8 mouse cellular contexts compared by ENCODE assay signal in the genomic region with DNA sequence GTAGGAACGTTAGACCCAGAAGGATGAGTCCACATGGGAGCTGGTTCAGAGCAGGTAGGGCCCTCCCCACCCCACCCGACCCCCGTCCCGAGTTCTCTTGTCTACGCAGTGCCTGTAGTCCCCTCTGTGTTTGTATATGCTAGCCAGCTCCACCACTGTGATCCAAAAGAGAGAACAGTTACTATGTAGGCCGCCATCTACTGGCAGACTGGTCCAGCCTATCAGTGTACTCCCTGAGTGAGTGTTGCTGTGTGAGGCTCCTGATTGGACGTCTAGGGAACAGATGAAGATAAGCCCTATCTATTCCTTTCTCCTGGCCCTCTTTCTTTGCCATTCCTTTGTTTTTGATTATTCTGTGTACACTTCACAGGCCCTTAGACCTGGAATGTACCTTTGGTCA.
A peak's percentile ranks its signal among the peaks of the same experiment; 100 is the strongest.
DNase-seq lines count a peak whose midpoint lies in the region; ATAC-seq and TF ChIP-seq lines count a peak whose summit lies in the region.

No protein-coding gene starts in this region.

- WGBS in heart, embryonic 13.5 days, result 58% methylated on average over 7 of the region's 7 CpGs
- WGBS in liver, postnatal 0 days (ENCODE audit: insufficient replicate concordance), result 62% methylated on average over 7 of the region's 7 CpGs

- no peak overlapping the region for H3K9ac ChIP-seq in heart, embryonic 13.5 days
- no peak overlapping the region for H3K9ac ChIP-seq in liver, postnatal 0 days (replicated peaks)

- TF ChIP-seq CTCF in liver, postnatal 0 days (IDR thresholded peaks at IDR 0.05; ENCODE audit: low read depth), result peak; percentile 53

- peak; percentile 18 for DNase-seq in adrenal gland, adult 8-10 months
- no peak for DNase-seq in adrenal gland, adult 18-20 months (ENCODE audit: low spot score in 2 of 2)
- peak; percentile 87 for DNase-seq in 416B (ENCODE audit: low read depth)
- DNase-seq in liver, postnatal 0 days, result no peak
- DNase-seq in thymus, postnatal 0 days (ENCODE audit: low spot score), result peak; percentile 50

- H3K27me3 ChIP-seq in heart, embryonic 13.5 days (replicated peaks), result peaks cover 28% of the 10 kb centered on the region
- 0 out of 2 replicates have a peak, but pooled peaks cover under 1% of the 10 kb centered on the region for H3K27me3 ChIP-seq in liver, postnatal 0 days (ENCODE audit: insufficient read depth, low read length)

- H3K36me3 ChIP-seq in heart, embryonic 13.5 days, result no peaks in the 10 kb centered on the region
- H3K36me3 ChIP-seq in liver, postnatal 0 days (replicated peaks; ENCODE audit: insufficient read depth, low read length), result no peaks in the 10 kb centered on the region

- no peak for ATAC-seq in heart, embryonic 13.5 days (ENCODE audit: extremely low read depth, insufficient number of reproducible peaks, low FRiP score, low TSS enrichment)
- ATAC-seq in liver, postnatal 0 days, result peak; percentile 44; the same call in 1 of the 2 replicates
- ATAC-seq in frontal cortex, adult (ENCODE audit: low TSS enrichment), result no peak
- no peak for ATAC-seq in erythroid progenitor cell, adult 5-6 weeks (replicated peaks; ENCODE audit: low FRiP score, poor library complexity, severe bottlenecking)

- no peak overlapping the region for H3K4me3 ChIP-seq in heart, embryonic 13.5 days
- H3K4me3 ChIP-seq in liver, postnatal 0 days (ENCODE audit: low read depth, low read length), result no peak overlapping the region

- no peak overlapping the region for H3K4me2 ChIP-seq in heart, embryonic 13.5 days
- H3K4me2 ChIP-seq in liver, postnatal 0 days (ENCODE audit: low read depth, low read length), result no peak overlapping the region

- peaks cover 20% of the 10 kb centered on the region for H3K4me1 ChIP-seq in heart, embryonic 13.5 days
- H3K4me1 ChIP-seq in liver, postnatal 0 days (ENCODE audit: insufficient read depth), result no peaks in the 10 kb centered on the region

- no peaks in the 10 kb centered on the region for H3K9me3 ChIP-seq in heart, embryonic 13.5 days
- H3K9me3 ChIP-seq in liver, postnatal 0 days (ENCODE audit: low read length), result no peaks in the 10 kb centered on the region

- H3K27ac ChIP-seq in heart, embryonic 13.5 days (replicated peaks), result peak overlapping the region; percentile 59; the same call in 1 of the 2 replicates
- no peak overlapping the region for H3K27ac ChIP-seq in liver, postnatal 0 days (ENCODE audit: low read depth)

- TF ChIP-seq EP300 in liver, postnatal 0 days (IDR thresholded peaks at IDR 0.05; ENCODE audit: low read depth), result no peak

Comparison
In these comparisons a context has a peak if more than half of its experiments do, and no peak if none do; other contexts are left out.
1. DNase-seq: peak in adrenal gland, adult 8-10 months (single experiment), 416B (single experiment) and thymus, postnatal 0 days (single experiment); none in adrenal gland, adult 18-20 months (0 of 2) and liver, postnatal 0 days (single experiment).